Mouse (Mus musculus) hindlimb bud, embryonic 11.5 days (tissue): Measurements from ENCODE around the gene Gm27235.
"Not testable (repeated sequence)": the region's sequence is repeated elsewhere in the genome, so short reads cannot be mapped to it uniquely, and the experiment has no call there.

Experiments used
- DNase-seq: peaks from one replicate; pipeline ENCODE4 v3.0.0-alpha.2; 2012; ENCODE audit warnings: low read depth, low spot score; ENCODE audit errors: extremely low spot score

Gene Gm27235

GRCm38 (mm10) chr9:35790001-35790400 is at the start of gene Gm27235, which contains the start of gene D730048I06Rik:
Gene Gm27235 (minus strand): TSS chr9:35790101.
Gene D730048I06Rik (minus strand): TSS chr9:35790112.
- no peak for DNase-seq

GRCm38 (mm10) chr9:35817881-35818280 is 28.0 kb upstream of the Gm27235 start:
- DNase-seq, result not testable (repeated sequence)

GRCm38 (mm10) chr9:35798146-35798545 is 8.2 kb upstream of the Gm27235 start:
- DNase-seq, result no peak

- no peak for DNase-seq
These were observed 11.9 kb downstream of the Gm27235 start, which contains the start of gene Gm17727 for GRCm38 (mm10) chr9:35778009-35778408. Gene Gm17727 (minus strand): TSS chr9:35778109.

GRCm38 (mm10) chr9:35756843-35757242 is 33.1 kb downstream of the Gm27235 start:
- no peak for DNase-seq

GRCm38 (mm10) chr9:35740749-35741148 is 49.2 kb downstream of the Gm27235 start, which contains the start of gene Gm17677:
Gene Gm17677 (plus strand): TSS chr9:35741049.
- no peak for DNase-seq
